Mouse (Mus musculus) testis, postnatal 14 days (tissue): ENCODE measurements around the gene Birc5.
"Not testable (repeated sequence)": the region's sequence is repeated elsewhere in the genome, so short reads cannot be mapped to it uniquely, and the experiment has no call there.

ENCODE experiments used
- DNase-seq: peaks from one replicate; pipeline ENCODE4 v3.0.0; 2021; ENCODE audit warnings: low spot score

Birc5 gene

GRCm38 (mm10) chr11:117826916-117827315 is 22.1 kb upstream of the Birc5 start:
- DNase-seq: no peak

GRCm38 (mm10) chr11:117827386-117827785 is 21.7 kb upstream of the Birc5 start:
- DNase-seq: no peak

GRCm38 (mm10) chr11:117828149-117828887 is 20.7 kb upstream of the Birc5 start:
- DNase-seq: no peak

GRCm38 (mm10) chr11:117828888-117829604 is 20.0 kb upstream of the Birc5 start:
- DNase-seq: peak; percentile 47

- DNase-seq: no peak
Measured at GRCm38 (mm10) chr11:117829671-117830215, 19.3 kb upstream of the Birc5 start.

- no peak for DNase-seq
Measured at GRCm38 (mm10) chr11:117830401-117830800, 18.6 kb upstream of the Birc5 start.

- peak; percentile 82 for DNase-seq
Measured at GRCm38 (mm10) chr11:117832086-117832969, 16.7 kb upstream of the Birc5 start.

GRCm38 (mm10) chr11:117833509-117833908 is 15.5 kb upstream of the Birc5 start:
- DNase-seq: not testable (repeated sequence)

GRCm38 (mm10) chr11:117834086-117834485 is 15.0 kb upstream of the Birc5 start:
- no peak for DNase-seq

- peak; percentile 69 for DNase-seq
Measured at GRCm38 (mm10) chr11:117836306-117836705, 12.7 kb upstream of the Birc5 start.

GRCm38 (mm10) chr11:117838572-117838971 is 10.5 kb upstream of the Birc5 start:
- no peak for DNase-seq

- DNase-seq: no peak
Measured at GRCm38 (mm10) chr11:117839021-117839420, 10.0 kb upstream of the Birc5 start.

GRCm38 (mm10) chr11:117840910-117841309 is 8.1 kb upstream of the Birc5 start:
- no peak for DNase-seq

GRCm38 (mm10) chr11:117843434-117843833 is 5.6 kb upstream of the Birc5 start:
- DNase-seq: no peak

- no peak for DNase-seq
Measured at GRCm38 (mm10) chr11:117844997-117845396, 4.1 kb upstream of the Birc5 start.

GRCm38 (mm10) chr11:117845651-117846050 is 3.4 kb upstream of the Birc5 start:
- no peak for DNase-seq

- no peak for DNase-seq
Measured at GRCm38 (mm10) chr11:117846640-117847039, 2.4 kb upstream of the Birc5 start.

- no peak for DNase-seq
Measured at GRCm38 (mm10) chr11:117847593-117848215, 1.3 kb upstream of the Birc5 start.

GRCm38 (mm10) chr11:117848271-117848984 is 623 bp upstream of the Birc5 start:
- DNase-seq: peak; percentile 48

GRCm38 (mm10) chr11:117852875-117853274 is 3.8 kb downstream of the Birc5 start:
- no peak for DNase-seq

GRCm38 (mm10) chr11:117854241-117854640 is 5.2 kb downstream of the Birc5 start:
- no peak for DNase-seq
